Mouse (Mus musculus): ENCODE measurements at regions not wholly inside any gene's neighbourhood (a gene's known extent, or its start where the extent isn't known, plus 50 kb on each side); places are given as distances from the start of the nearest gene placed in this dataset.

- DNase-seq (ENCODE audit: extremely low read depth, low read depth): no peak
Observed at GRCm38 (mm10) chr3:49282679-49283078, 474.4 kb downstream of the Pcdh18 start.

- no peak for DNase-seq (ENCODE audit: extremely low read depth, low read depth)
Observed at GRCm38 (mm10) chr3:49278356-49278755, 478.8 kb downstream of the Pcdh18 start.

- DNase-seq (ENCODE audit: extremely low read depth, low read depth): no peak
Observed at GRCm38 (mm10) chr3:49274286-49274923, 482.7 kb downstream of the Pcdh18 start.

GRCm38 (mm10) chr3:49266048-49266447 is 491.1 kb downstream of the Pcdh18 start:
- peak; percentile 1 for DNase-seq (ENCODE audit: extremely low read depth, low read depth)
